Mouse (Mus musculus): ENCODE measurements around the gene Rhobtb1.

DNA sequence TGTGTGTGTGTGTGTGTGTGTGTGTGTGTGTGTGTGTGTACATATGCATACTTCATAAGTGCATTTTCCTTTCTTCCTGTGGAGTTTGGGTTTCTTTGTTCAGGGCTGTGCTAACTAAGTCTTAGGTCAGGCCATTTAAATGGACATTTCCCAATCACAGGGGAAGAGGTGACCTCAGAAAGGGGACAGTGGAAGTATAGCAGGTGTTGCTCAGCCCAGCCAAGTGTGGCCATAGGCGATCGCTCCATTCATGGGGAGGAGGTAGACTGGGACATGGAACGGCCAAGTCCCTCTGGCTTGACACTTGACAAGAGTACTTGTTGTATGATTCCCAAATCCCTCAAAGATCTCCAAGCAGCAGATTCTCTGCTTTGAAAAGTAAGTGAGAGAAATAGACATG lies 135.7 kb downstream of the Rhobtb1 start:
- no peak for TF ChIP-seq POLR2A (IDR thresholded peaks at IDR 0.05; ENCODE audit: control insufficient read depth, low read depth, low read length)
- TF ChIP-seq CTCF (IDR thresholded peaks at IDR 0.05; ENCODE audit: control insufficient read depth, insufficient read depth, insufficient replicate concordance, low read depth, low read length): no peak

All from testis, adult 2 months (tissue).